Mouse (Mus musculus) neutrophil, adult 5-6 weeks (primary cell): ENCODE measurements at regions not wholly inside any gene's neighbourhood (a gene's known extent, or its start where the extent isn't known, plus 50 kb on each side); places are given as distances from the start of the nearest gene placed in this dataset.

ENCODE experiments used
- ATAC-seq: fragments of 151-379, 151-347 bp; 2 replicates; pipeline ENCODE4 v1.8.0; 2017; ENCODE audit warnings: mild to moderate bottlenecking, moderate TSS enrichment; ENCODE audit not compliant: insufficient number of reproducible peaks, poor library complexity, low FRiP score, severe bottlenecking; ENCODE audit errors: extremely low read depth

- ATAC-seq, result no peak
Measured at GRCm38 (mm10) chr10:66433490-66433889, 662.4 kb upstream of the Jmjd1c start.

DNA sequence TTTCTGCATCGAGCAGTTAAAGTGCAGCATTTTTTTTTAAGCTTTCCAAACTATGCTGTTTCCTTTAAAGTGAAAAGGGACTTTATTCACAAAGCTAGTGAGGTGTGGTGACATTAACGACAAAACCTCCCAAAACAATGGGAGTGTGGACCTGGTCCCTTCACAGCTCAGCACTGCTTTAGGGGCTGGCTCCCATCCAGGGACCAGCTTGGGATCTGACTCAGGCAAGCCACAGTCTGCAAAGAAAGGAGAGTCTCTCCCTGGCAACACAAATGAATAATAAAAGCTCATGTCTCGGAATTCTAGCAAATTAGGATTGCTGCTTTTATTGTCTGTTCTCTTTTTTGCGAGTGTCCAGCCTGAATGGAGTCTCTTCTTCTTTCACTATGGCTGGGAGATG, 625.2 kb upstream of the Jmjd1c start:
- no peak for ATAC-seq

- ATAC-seq, result no peak
Measured at GRCm38 (mm10) chr10:66472038-66472437, 623.9 kb upstream of the Jmjd1c start.

- no peak for ATAC-seq
Measured at GRCm38 (mm10) chr10:66475187-66475735, 620.7 kb upstream of the Jmjd1c start.

DNA sequence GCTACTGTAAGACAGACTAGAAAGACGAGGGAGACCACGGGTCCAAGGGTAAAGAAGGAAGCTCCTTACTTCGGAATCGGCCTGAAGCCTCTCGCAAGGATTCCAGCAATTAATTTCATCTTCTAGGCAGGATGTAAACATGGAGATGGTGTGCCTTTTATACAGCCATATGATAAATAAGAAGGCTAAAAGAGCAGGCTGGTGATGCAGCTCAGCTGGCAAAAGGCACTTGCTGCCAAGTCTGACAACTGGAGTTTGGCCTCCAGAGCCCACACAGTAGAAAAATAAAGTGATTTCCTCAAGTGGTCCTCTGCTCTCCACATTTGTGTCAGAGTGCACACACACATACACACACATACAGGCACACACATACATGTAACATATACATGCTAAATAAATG, 605.1 kb upstream of the Jmjd1c start:
- ATAC-seq, result no peak

GRCm38 (mm10) chr10:66491850-66492249, 604.1 kb upstream of the Jmjd1c start:
- no peak for ATAC-seq

- ATAC-seq, result no peak
Measured at GRCm38 (mm10) chr10:66539846-66540245, 556.1 kb upstream of the Jmjd1c start.

DNA sequence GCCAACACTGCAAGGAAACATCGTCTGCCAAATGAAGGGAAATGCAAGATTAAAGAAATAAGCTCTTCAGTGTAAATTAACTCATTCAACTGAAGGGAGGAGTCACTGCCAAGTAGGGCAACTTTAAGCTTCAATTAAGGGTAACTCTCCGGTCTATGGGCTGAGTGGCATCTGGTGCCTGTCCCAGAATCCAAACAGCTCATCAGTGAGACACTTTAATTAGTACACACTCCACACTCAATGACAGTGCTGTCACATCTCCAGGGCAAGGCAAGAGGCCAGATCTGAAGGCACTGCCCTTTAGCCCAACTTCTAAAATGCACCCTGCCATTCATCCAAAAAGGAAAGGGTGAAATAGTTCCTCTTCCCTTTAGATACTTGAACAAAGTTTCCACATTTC, 549.3 kb upstream of the Jmjd1c start:
- no peak for ATAC-seq

- no peak for ATAC-seq
Measured at GRCm38 (mm10) chr10:66547660-66548059, 548.3 kb upstream of the Jmjd1c start.

DNA sequence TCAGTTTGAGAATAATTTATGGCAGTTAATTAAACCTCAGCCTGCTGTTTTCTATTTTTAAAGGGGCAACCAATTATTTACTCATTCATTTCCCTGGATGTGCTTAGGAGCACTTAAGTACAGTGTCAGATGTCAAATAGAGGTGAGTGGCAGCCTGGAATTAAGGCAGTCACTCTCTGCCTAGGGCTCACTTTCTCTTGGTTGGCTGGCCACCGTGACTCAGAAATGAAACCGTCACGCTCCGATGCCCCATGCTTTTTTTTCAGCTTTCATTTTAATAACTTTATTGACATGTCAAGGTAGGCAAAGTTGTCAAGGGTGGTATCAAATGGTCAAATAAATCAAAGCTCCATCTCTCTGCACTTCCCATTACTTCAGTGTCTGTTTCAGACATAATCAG, 547.9 kb upstream of the Jmjd1c start:
- no peak for ATAC-seq

- no peak for ATAC-seq
Measured at GRCm38 (mm10) chr10:66552919-66553318, 543.0 kb upstream of the Jmjd1c start.

DNA sequence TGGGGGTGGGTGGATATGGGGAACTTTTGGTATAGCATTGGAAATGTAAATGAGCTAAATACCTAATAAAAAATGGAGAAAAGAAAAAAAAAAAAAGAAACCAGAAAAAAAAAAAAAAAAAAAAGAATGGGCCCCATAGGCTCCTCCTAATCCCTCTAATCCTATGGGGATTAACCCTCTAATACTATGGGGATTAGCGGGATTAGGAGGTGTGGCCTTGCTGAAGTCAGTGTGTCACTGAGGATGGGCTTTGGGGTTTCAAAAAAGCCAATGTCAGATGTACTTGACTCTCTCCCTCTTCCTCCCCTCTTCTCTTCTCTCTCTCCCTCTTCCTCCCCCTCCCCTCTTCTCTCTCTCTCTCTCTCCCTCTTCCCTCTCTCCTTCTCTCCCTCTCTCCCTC, 541.7 kb upstream of the Jmjd1c start:
- no peak for ATAC-seq

DNA sequence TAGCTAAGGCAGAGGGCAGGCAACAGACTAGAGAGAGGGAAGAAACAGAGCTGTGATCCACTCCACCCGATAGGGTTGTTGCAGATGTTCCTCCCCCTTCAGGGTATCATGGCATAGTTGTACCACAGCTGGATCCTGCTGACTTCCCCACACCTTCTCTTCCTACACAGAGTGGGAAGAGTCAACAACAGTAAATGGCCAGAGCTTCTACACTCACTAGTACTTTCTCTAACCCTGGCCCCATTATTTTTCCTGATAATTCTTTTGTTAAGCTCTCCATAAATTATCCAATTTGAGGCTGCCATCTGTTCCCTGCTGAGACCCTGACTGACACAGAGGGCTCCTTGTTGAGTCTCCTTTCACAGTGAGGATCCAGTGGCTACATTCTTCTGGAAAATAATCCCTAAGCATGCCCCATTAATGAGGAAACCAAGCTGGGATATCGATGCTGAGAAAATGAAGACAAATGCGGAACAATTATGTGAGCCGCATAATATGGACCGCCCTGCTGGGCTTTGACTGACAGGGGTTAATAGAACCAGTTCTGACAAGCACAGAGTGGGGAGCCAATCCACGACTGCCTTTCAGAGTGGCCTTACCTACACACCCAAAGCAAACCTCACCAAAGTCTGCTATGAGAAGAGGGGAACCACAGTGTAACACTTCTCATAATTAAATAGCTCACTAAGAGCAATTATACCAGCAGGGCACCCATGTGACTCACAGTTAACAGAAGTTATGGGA, 537.7 kb upstream of the Jmjd1c start:
- ATAC-seq, result no peak

- no peak for ATAC-seq
Measured at GRCm38 (mm10) chr10:66565374-66565773, 530.6 kb upstream of the Jmjd1c start.

- no peak for ATAC-seq
Measured at GRCm38 (mm10) chr10:66574846-66575535, 520.9 kb upstream of the Jmjd1c start.

- no peak for ATAC-seq
Measured at GRCm38 (mm10) chr10:66593001-66593400, 502.9 kb upstream of the Jmjd1c start.

DNA sequence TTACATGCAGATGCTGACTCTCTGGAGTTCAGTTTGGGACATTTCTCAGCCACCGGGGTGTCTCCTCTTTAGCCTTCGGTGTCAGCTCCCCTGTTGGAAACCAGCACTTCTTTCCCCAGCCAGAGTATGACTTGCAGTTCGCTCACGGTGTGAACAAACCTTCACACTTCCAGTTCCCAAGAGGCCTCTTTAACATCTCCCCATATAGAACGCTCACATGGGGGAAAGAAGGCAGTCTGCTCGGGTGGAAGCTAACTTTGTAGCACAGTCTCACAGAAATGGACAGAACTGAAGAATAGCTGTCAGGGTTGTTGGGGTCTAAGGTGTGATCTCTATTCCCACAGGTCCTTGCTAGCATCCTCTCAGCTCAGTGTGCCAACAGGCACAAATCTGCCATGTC, 502.4 kb upstream of the Jmjd1c start:
- no peak for ATAC-seq

- no peak for ATAC-seq
Measured at GRCm38 (mm10) chr10:66597952-66598351, 498.0 kb upstream of the Jmjd1c start.

- ATAC-seq, result no peak
Measured at GRCm38 (mm10) chr10:66607141-66607540, 488.8 kb upstream of the Jmjd1c start.

DNA sequence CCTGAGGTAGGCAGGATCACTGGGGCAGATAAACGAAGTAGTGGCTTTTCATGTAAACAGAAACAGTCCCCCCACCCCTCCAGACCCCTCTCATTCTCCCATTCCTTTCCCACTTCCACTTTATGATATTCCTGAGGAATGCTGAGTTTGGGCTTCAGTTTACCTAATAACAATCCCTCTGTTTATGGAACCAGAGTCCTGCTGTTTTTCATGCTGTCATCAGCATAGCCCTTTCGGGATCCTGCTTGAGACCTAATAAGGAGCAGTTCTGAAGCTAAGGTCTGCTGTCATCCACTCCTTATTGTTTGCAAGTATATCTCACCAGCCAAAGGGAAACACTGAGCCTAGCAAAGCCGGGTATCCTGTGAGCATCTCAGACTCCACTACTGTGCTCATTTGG, 479.6 kb upstream of the Jmjd1c start:
- no peak for ATAC-seq
